Mouse (Mus musculus) embryonic facial prominence, embryonic 13.5 days (tissue): Measurements from ENCODE around the gene Apol7a. TPM values are rescaled to one million over a fixed set of nuclear protein-coding genes. Genes with fewer than 3 reads are reported as not detected.

ENCODE experiments used
- ATAC-seq: fragments of 200-750 bp; cut with Nextera tagmentation; 2 replicates; pipeline ENCODE4 v1.8.0; 2017; ENCODE audit warnings: low read depth; ENCODE audit not compliant: insufficient number of reproducible peaks, insufficient read depth, low FRiP score, low TSS enrichment
- H3K27ac ChIP-seq: fragments of 300-500 bp; sonication (generic); 2 replicates; pipeline ENCODE4 v1.5.1; 2015; ENCODE audit warnings: moderate library complexity, mild to moderate bottlenecking, inconsistent platforms
- H3K27me3 ChIP-seq: fragments of 300-500 bp; sonication (generic); 2 replicates; pipeline ENCODE4 v1.6.1; 2015; ENCODE audit warnings: mild to moderate bottlenecking, inconsistent platforms
- H3K36me3 ChIP-seq: fragments of 300-500 bp; sonication (generic); 2 replicates; pipeline ENCODE4 v1.6.1; 2015; ENCODE audit warnings: mild to moderate bottlenecking, inconsistent platforms
- H3K4me1 ChIP-seq: fragments of 300-500 bp; sonication (generic); 2 replicates; pipeline ENCODE4 v1.6.1; 2015; ENCODE audit warnings: inconsistent platforms
- H3K4me2 ChIP-seq: fragments of 300-500 bp; sonication (generic); 2 replicates; pipeline ENCODE4 v1.6.1; 2015; ENCODE audit warnings: moderate library complexity, mild to moderate bottlenecking, inconsistent platforms
- H3K4me3 ChIP-seq: fragments of 300-500 bp; sonication (generic); 2 replicates; pipeline ENCODE4 v1.5.1; 2015; ENCODE audit warnings: mild to moderate bottlenecking, inconsistent platforms
- H3K9ac ChIP-seq: fragments of 300-500 bp; sonication (generic); 2 replicates; pipeline ENCODE4 v1.6.1; 2015; ENCODE audit warnings: mild to moderate bottlenecking, inconsistent platforms
- H3K9me3 ChIP-seq: fragments of 300-500 bp; sonication (generic); 2 replicates; pipeline ENCODE4 v1.6.1; 2016; ENCODE audit warnings: inconsistent platforms
- WGBS: fragments of 180-500 bp; shearing (Covaris S2); methylation state at CpG from one replicate; pipeline ENCODE4 v1.1.7; 2015; ENCODE audit warnings: mixed read lengths; 5-methylcytosine and 5-hydroxymethylcytosine counted together
- polyA plus RNA-seq: library from polyadenylated mRNA; unstranded; fragments of >200 nt; fragmentation: Nextera tagmentation; extraction: Ambion mirVana; gene quantifications from 2 replicates; pipeline ENCODE4 v1.2.1, GENCODE M21; 2015

Gene Apol7a
- polyA plus RNA-seq, 1 experiment from 2014 or later = not detected

- no peak for ATAC-seq
- Histone ChIP-seq H3K4me1 (peaks cover 46% of the 10 kb centered on the region), H3K27me3 (no peaks in the 10 kb centered on the region), H3K36me3 (no peaks in the 10 kb centered on the region), H3K27ac (peak overlapping the region; percentile 99; the same call in 1 of the 2 replicates), H3K9ac (peak overlapping the region; percentile 69; the same call in 1 of the 2 replicates), H3K9me3 (no peaks in the 10 kb centered on the region), H3K4me3 (no peak overlapping the region), H3K4me2 (peak overlapping the region; percentile 56; the same call in 1 of the 2 replicates)
- WGBS = 72% methylated on average over 12 of the region's 12 CpGs
Measured at GRCm38 (mm10) chr15:77368818-77369320, 30.0 kb downstream of the Apol7a start.

- H3K27me3 ChIP-seq = no peaks in the 10 kb centered on the region
- peak overlapping the region; percentile 69 for H3K9ac ChIP-seq
- peaks cover 53% of the 10 kb centered on the region for H3K4me1 ChIP-seq
- H3K36me3 ChIP-seq = no peaks in the 10 kb centered on the region
- H3K4me2 ChIP-seq = peak overlapping the region; percentile 56
- ATAC-seq = 0 out of 2 replicates have a peak, but pooled peaks have one; percentile 45
- H3K27ac ChIP-seq = peak overlapping the region; percentile 99
- WGBS = 0% methylated on average over 13 of the region's 13 CpGs
- no peaks in the 10 kb centered on the region for H3K9me3 ChIP-seq
- H3K4me3 ChIP-seq = peak overlapping the region; percentile 29
Measured at GRCm38 (mm10) chr15:77368148-77368547, 30.8 kb downstream of the Apol7a start.

- H3K4me2 ChIP-seq = peak overlapping the region; percentile 72
- peak overlapping the region; percentile 35; the same call in 1 of the 2 replicates for H3K4me3 ChIP-seq
- peaks cover 60% of the 10 kb centered on the region for H3K4me1 ChIP-seq
- no peaks in the 10 kb centered on the region for H3K36me3 ChIP-seq
- H3K9me3 ChIP-seq = no peaks in the 10 kb centered on the region
- H3K27ac ChIP-seq = peak overlapping the region; percentile 99
- no peak for ATAC-seq
- H3K27me3 ChIP-seq = no peaks in the 10 kb centered on the region
- no peak overlapping the region for H3K9ac ChIP-seq
- WGBS = 34% methylated on average over 8 of the region's 8 CpGs
Measured at GRCm38 (mm10) chr15:77367504-77367903, 31.4 kb downstream of the Apol7a start.

GRCm38 (mm10) chr15:77366706-77367484, 32.0 kb downstream of the Apol7a start:
- ATAC-seq = peak; percentile 53
- Histone ChIP-seq H3K9ac (peak overlapping the region; percentile 73), H3K27ac (peak overlapping the region; percentile 99), H3K4me3 (peak overlapping the region; percentile 35), H3K9me3 (no peaks in the 10 kb centered on the region), H3K36me3 (no peaks in the 10 kb centered on the region), H3K4me1 (peaks cover 66% of the 10 kb centered on the region), H3K27me3 (no peaks in the 10 kb centered on the region), H3K4me2 (peak overlapping the region; percentile 72)
- under 1% methylated on average over 26 of the region's 26 CpGs for WGBS

GRCm38 (mm10) chr15:77365700-77366570, 33.0 kb downstream of the Apol7a start:
- H3K9ac ChIP-seq = peak overlapping the region; percentile 73
- no peaks in the 10 kb centered on the region for H3K36me3 ChIP-seq
- H3K4me2 ChIP-seq = peak overlapping the region; percentile 72
- no peaks in the 10 kb centered on the region for H3K27me3 ChIP-seq
- peak overlapping the region; percentile 99 for H3K27ac ChIP-seq
- H3K4me1 ChIP-seq = peaks cover 71% of the 10 kb centered on the region
- H3K4me3 ChIP-seq = no peak overlapping the region
- H3K9me3 ChIP-seq = no peaks in the 10 kb centered on the region
- ATAC-seq = no peak
- 21% methylated on average over 9 of the region's 9 CpGs for WGBS

GRCm38 (mm10) chr15:77364026-77364425, 34.9 kb downstream of the Apol7a start:
- Histone ChIP-seq H3K4me3 (no peak overlapping the region), H3K4me2 (peak overlapping the region; percentile 22; the same call in 1 of the 2 replicates), H3K9ac (no peak overlapping the region), H3K27me3 (no peaks in the 10 kb centered on the region), H3K36me3 (no peaks in the 10 kb centered on the region), H3K27ac (peak overlapping the region; percentile 89), H3K9me3 (no peaks in the 10 kb centered on the region), H3K4me1 (peaks cover 80% of the 10 kb centered on the region)
- 58% methylated on average over 3 of the region's 3 CpGs for WGBS
- no peak for ATAC-seq

- peaks cover 80% of the 10 kb centered on the region for H3K4me1 ChIP-seq
Measured at GRCm38 (mm10) chr15:77363578-77363977, 35.3 kb downstream of the Apol7a start.

GRCm38 (mm10) chr15:77362952-77363351, 36.0 kb downstream of the Apol7a start:
- Histone ChIP-seq H3K27me3 (no peaks in the 10 kb centered on the region), H3K36me3 (no peaks in the 10 kb centered on the region), H3K4me3 (no peak overlapping the region), H3K27ac (peak overlapping the region; percentile 89), H3K9me3 (no peaks in the 10 kb centered on the region), H3K4me1 (peaks cover 81% of the 10 kb centered on the region), H3K4me2 (no peak overlapping the region), H3K9ac (no peak overlapping the region)
- 3% methylated on average over 5 of the region's 5 CpGs for WGBS
- ATAC-seq = no peak

More at GRCm38 (mm10) chr15:77363578-77363977, 35.3 kb downstream of the Apol7a start:
- 39% methylated on average over 6 of the region's 6 CpGs for WGBS
- H3K27me3 ChIP-seq = no peaks in the 10 kb centered on the region
- no peak overlapping the region for H3K9ac ChIP-seq
- H3K36me3 ChIP-seq = no peaks in the 10 kb centered on the region
- H3K9me3 ChIP-seq = no peaks in the 10 kb centered on the region
- H3K27ac ChIP-seq = peak overlapping the region; percentile 89
- ATAC-seq = no peak
- no peak overlapping the region for H3K4me3 ChIP-seq
- peak overlapping the region; percentile 22; the same call in 1 of the 2 replicates for H3K4me2 ChIP-seq

GRCm38 (mm10) chr15:77359905-77360304, 39.0 kb downstream of the Apol7a start:
- Histone ChIP-seq H3K36me3 (no peaks in the 10 kb centered on the region), H3K4me2 (no peak overlapping the region), H3K4me1 (peaks cover 78% of the 10 kb centered on the region), H3K9ac (no peak overlapping the region), H3K4me3 (no peak overlapping the region), H3K9me3 (no peaks in the 10 kb centered on the region), H3K27ac (peak overlapping the region; percentile 93), H3K27me3 (no peaks in the 10 kb centered on the region)
- ATAC-seq = no peak
- WGBS = 80% methylated on average over 8 of the region's 8 CpGs

GRCm38 (mm10) chr15:77359486-77359885, 39.4 kb downstream of the Apol7a start:
- H3K4me1 ChIP-seq = peaks cover 80% of the 10 kb centered on the region
- no peak overlapping the region for H3K4me3 ChIP-seq
- H3K9ac ChIP-seq = peak overlapping the region; percentile 71
- no peaks in the 10 kb centered on the region for H3K9me3 ChIP-seq
- peak overlapping the region; percentile 58; the same call in 1 of the 2 replicates for H3K4me2 ChIP-seq
- H3K27me3 ChIP-seq = no peaks in the 10 kb centered on the region
- 55% methylated on average over 9 of the region's 9 CpGs for WGBS
- no peaks in the 10 kb centered on the region for H3K36me3 ChIP-seq
- no peak for ATAC-seq
- H3K27ac ChIP-seq = peak overlapping the region; percentile 93

- no peak for ATAC-seq
- Histone ChIP-seq H3K4me1 (peaks cover 77% of the 10 kb centered on the region), H3K27ac (peak overlapping the region; percentile 93), H3K9me3 (no peaks in the 10 kb centered on the region), H3K4me3 (peak overlapping the region; percentile 31), H3K27me3 (no peaks in the 10 kb centered on the region), H3K9ac (peak overlapping the region; percentile 71), H3K4me2 (peak overlapping the region; percentile 58), H3K36me3 (no peaks in the 10 kb centered on the region)
- 18% methylated on average over 6 of the region's 6 CpGs for WGBS
Measured at GRCm38 (mm10) chr15:77359084-77359483, 39.8 kb downstream of the Apol7a start.
